18 mouse cellular contexts compared by ENCODE assay signal in the genomic region with DNA sequence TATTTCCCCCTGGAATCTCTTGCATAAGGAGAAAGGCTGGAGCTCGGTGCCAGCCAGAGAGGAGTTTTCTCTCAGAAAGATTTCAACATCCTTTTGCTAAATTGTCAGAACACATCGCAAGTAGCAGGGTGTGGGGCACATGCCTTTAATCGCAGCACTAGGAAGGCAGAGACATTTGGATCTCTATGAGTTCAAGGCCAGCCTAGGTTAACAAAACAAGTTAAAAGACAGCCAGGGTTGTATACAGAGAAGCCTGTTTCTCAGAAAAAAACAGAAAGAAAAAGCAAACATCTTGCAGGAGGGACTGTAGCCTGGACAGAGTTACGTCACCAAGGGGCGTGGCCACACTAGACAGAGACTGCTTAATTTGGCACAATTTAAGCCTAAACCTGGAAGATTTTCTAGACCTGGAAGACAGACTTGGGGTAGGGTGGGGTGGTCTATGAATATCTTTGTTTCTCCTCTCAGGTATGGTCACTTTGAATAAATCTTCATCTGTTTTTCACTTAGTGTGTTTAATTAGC. TPM values are rescaled to one million over a fixed set of nuclear protein-coding genes. Genes with fewer than 3 reads are reported as not detected.
DNase-seq lines count a peak whose midpoint lies in the region; ATAC-seq and TF ChIP-seq lines count a peak whose summit lies in the region.
"Had no signal": no experiment of that assay in that cellular context is flagged by ENCODE, and none has a peak within 500 bp of the region (broad histone marks: within the 10 kb centered on the region; RNA-seq: fewer than 3 reads in every experiment).

No protein-coding gene starts in this region.

- TF ChIP-seq CTCF in intestine, postnatal 0 days (IDR thresholded peaks at IDR 0.05; ENCODE audit: low read depth): no peak

- 42% methylated on average over 5 of the region's 5 CpGs for WGBS in intestine, postnatal 0 days
- 83% methylated on average over 5 of the region's 5 CpGs for WGBS in forebrain, embryonic 13.5 days

- peaks cover 13% of the 10 kb centered on the region for H3K4me1 ChIP-seq in intestine, postnatal 0 days (replicated peaks; ENCODE audit: control insufficient read depth, insufficient read depth, low read length)
- H3K4me1 ChIP-seq in forebrain, embryonic 13.5 days: no peaks in the 10 kb centered on the region

- H3K27me3 ChIP-seq in intestine, postnatal 0 days (replicated peaks; ENCODE audit: control insufficient read depth, insufficient read depth, low read length): no peaks in the 10 kb centered on the region
- H3K27me3 ChIP-seq in forebrain, embryonic 13.5 days: no peaks in the 10 kb centered on the region
- H3K27me3 ChIP-seq: limb, embryonic 15.5 days; midbrain, embryonic 13.5 days had no signal

- ATAC-seq in intestine, postnatal 0 days: no peak
- ATAC-seq in forebrain, embryonic 13.5 days: no peak
- ATAC-seq: forebrain, embryonic 14.5 days had no signal

- no peak overlapping the region for H3K4me3 ChIP-seq in intestine, postnatal 0 days (ENCODE audit: low read depth, low read length)
- no peak overlapping the region for H3K4me3 ChIP-seq in forebrain, embryonic 13.5 days
- H3K4me3 ChIP-seq: limb, embryonic 15.5 days; midbrain, embryonic 13.5 days had no signal

- H3K9me3 ChIP-seq in intestine, postnatal 0 days (ENCODE audit: control insufficient read depth): no peaks in the 10 kb centered on the region
- H3K9me3 ChIP-seq in forebrain, embryonic 13.5 days (replicated peaks): no peaks in the 10 kb centered on the region
- H3K9me3 ChIP-seq: G1E; limb, embryonic 15.5 days; midbrain, embryonic 13.5 days had no signal

- H3K4me2 ChIP-seq in intestine, postnatal 0 days (replicated peaks; ENCODE audit: low read depth): no peak overlapping the region
- H3K4me2 ChIP-seq in forebrain, embryonic 13.5 days: no peak overlapping the region
- H3K4me2 ChIP-seq: limb, embryonic 15.5 days; midbrain, embryonic 13.5 days had no signal

- H3K9ac ChIP-seq in intestine, postnatal 0 days (ENCODE audit: low read depth, low read length): peak overlapping the region; percentile 31; the same call in 1 of the 2 replicates
- no peak overlapping the region for H3K9ac ChIP-seq in forebrain, embryonic 13.5 days
- H3K9ac ChIP-seq: limb, embryonic 15.5 days; midbrain, embryonic 13.5 days had no signal

- H3K36me3 ChIP-seq in intestine, postnatal 0 days (ENCODE audit: control insufficient read depth, insufficient read depth): peaks cover under 1% of the 10 kb centered on the region; the same call in 1 of the 2 replicates
- no peaks in the 10 kb centered on the region for H3K36me3 ChIP-seq in forebrain, embryonic 13.5 days (ENCODE audit: poor library complexity, severe bottlenecking)
- H3K36me3 ChIP-seq: limb, embryonic 15.5 days; midbrain, embryonic 13.5 days had no signal

- H3K27ac ChIP-seq in intestine, postnatal 0 days (ENCODE audit: low read depth, low read length): no peak overlapping the region
- H3K27ac ChIP-seq in forebrain, embryonic 13.5 days: no peak overlapping the region
- H3K27ac ChIP-seq: limb, embryonic 15.5 days; midbrain, embryonic 13.5 days had no signal

- DNase-seq in adrenal gland, postnatal 36 days: peak; percentile 46 to 60
- no peak for DNase-seq in adrenal gland, postnatal 14 days
- DNase-seq in 416B (ENCODE audit: low read depth) (peak; percentile 49), NIH3T3 (ENCODE audit: low read depth) (peak; percentile 44)
- no peak for DNase-seq in lung, postnatal 36 days
- DNase-seq in thymus, postnatal 14 days: no peak
- DNase-seq: B cell, adult 2 months; cerebellum, adult 9-11 months; kidney, adult 8-10 months; kidney, postnatal 14 days; lung, adult 2 months; right cerebral cortex, postnatal 14 days had no signal

RNA-seq across cellular contexts. Expression of a gene that starts 9.0 kb away (rescaled TPM):
- total RNA-seq in adrenal gland, postnatal 36 days (2021): 10 to 100 TPM; 54.0 to 66.8 TPM
- 50.8 and 57.1 TPM in 2 replicates for total RNA-seq in adrenal gland, postnatal 14 days (2021)
- 75.7 and 77.6 TPM in 2 replicates for polyA plus RNA-seq in intestine, postnatal 0 days (2015; fragmentation: Nextera tagmentation; extraction: Ambion mirVana)
- polyA plus RNA-seq in forebrain, embryonic 13.5 days (2015; fragmentation: Nextera tagmentation; extraction: Ambion mirVana): 53.1 and 61.1 TPM in 2 replicates

Comparison
In these comparisons a context has a peak if more than half of its experiments do, and no peak if none do; other contexts are left out.
1. DNase-seq: peak in adrenal gland, postnatal 36 days (2 of 2), 416B (single experiment) and NIH3T3 (single experiment); none in adrenal gland, postnatal 14 days (single experiment), lung, postnatal 36 days (single experiment) and thymus, postnatal 14 days (single experiment).